Mouse (Mus musculus) forebrain, embryonic 14.5 days (tissue): ENCODE results near the gene Tex52. TPM values are rescaled to one million over a fixed set of nuclear protein-coding genes. Genes with fewer than 3 reads are reported as not detected.
A peak's percentile ranks its signal among the peaks of the same experiment; 100 is the strongest.

Experiments
- ATAC-seq: fragments of 200-750 bp; cut with Nextera tagmentation; 2 replicates; pipeline ENCODE4 v1.8.0; 2017; ENCODE audit warnings: mild to moderate bottlenecking, moderate library complexity
- DNase-seq: peaks from one replicate; pipeline ENCODE4 v3.0.0-alpha.2; 2015; ENCODE audit warnings: low spot score
- H3K27ac ChIP-seq: fragments of 300-500 bp; sonication (generic); 2 replicates; pipeline ENCODE4 v1.5.1; 2014; ENCODE audit warnings: low read depth, mild to moderate bottlenecking, control low read depth, low read length, moderate library complexity
- H3K27me3 ChIP-seq: fragments of 300-500 bp; sonication (generic); replicated peaks from 2 replicates; pipeline ENCODE4 v1.6.1; 2014; ENCODE audit warnings: low read length, control low read depth, mixed read lengths; ENCODE audit not compliant: control insufficient read depth, insufficient read depth
- H3K36me3 ChIP-seq: fragments of 300-500 bp; sonication (generic); 2 replicates; pipeline ENCODE4 v1.6.1; 2014; ENCODE audit warnings: low read length, control low read depth; ENCODE audit not compliant: control insufficient read depth, insufficient read depth
- H3K4me1 ChIP-seq: fragments of 300-500 bp; sonication (generic); 2 replicates; pipeline ENCODE4 v1.6.1; 2014; ENCODE audit warnings: antibody characterized with exemption, low read length, control low read depth; ENCODE audit not compliant: control insufficient read depth, insufficient read depth
- H3K4me2 ChIP-seq: fragments of 300-500 bp; sonication (generic); 2 replicates; pipeline ENCODE4 v1.6.1; 2014; ENCODE audit warnings: mild to moderate bottlenecking, control low read depth, low read length
- H3K4me3 ChIP-seq: fragments of 300-500 bp; sonication (generic); 2 replicates; pipeline ENCODE4 v1.5.1; 2014; ENCODE audit warnings: low read depth, low read length, control low read depth
- H3K9ac ChIP-seq: fragments of 300-500 bp; sonication (generic); 2 replicates; pipeline ENCODE4 v1.6.1; 2014; ENCODE audit warnings: mild to moderate bottlenecking, low read length, control low read depth, moderate library complexity
- H3K9me3 ChIP-seq: fragments of 300-500 bp; sonication (generic); replicated peaks from 2 replicates; pipeline ENCODE4 v1.6.1; 2016; ENCODE audit warnings: low read length, control low read depth, mixed read lengths; ENCODE audit not compliant: control insufficient read depth
- WGBS: fragments of 180-500 bp; shearing (Covaris S2); extraction: QIAGEN DNeasy Blood & Tissue Kit; methylation state at CpG from one replicate; pipeline ENCODE4 v1.1.7; 2014; 5-methylcytosine and 5-hydroxymethylcytosine counted together
- polyA plus RNA-seq: library from polyadenylated mRNA; unstranded; fragments of >200 nt; fragmentation: Nextera tagmentation; extraction: Ambion mirVana; gene quantifications from 2 replicates; pipeline ENCODE4 v1.2.1, GENCODE M21; 2014

Gene Tex52
- polyA plus RNA-seq, 1 experiment from 2014 or later = 0.32 TPM

GRCm38 (mm10) chr6:128418076-128418475 is 42.8 kb downstream of the Tex52 start:
- no peak overlapping the region for H3K27ac ChIP-seq
- WGBS = 100% methylated on average over 1 of the region's 1 CpGs
- H3K4me2 ChIP-seq = no peak overlapping the region
- ATAC-seq (no peak), DNase-seq (no peak)
- peaks cover 9% of the 10 kb centered on the region; the same call in 1 of the 2 replicates for H3K36me3 ChIP-seq
- no peaks in the 10 kb centered on the region for H3K9me3 ChIP-seq
- H3K4me1 ChIP-seq = no peaks in the 10 kb centered on the region
- H3K9ac ChIP-seq = no peak overlapping the region
- no peaks in the 10 kb centered on the region for H3K27me3 ChIP-seq
- H3K4me3 ChIP-seq = no peak overlapping the region

- H3K4me1 ChIP-seq = peaks cover 3% of the 10 kb centered on the region; the same call in 1 of the 2 replicates
- H3K9ac ChIP-seq = no peak overlapping the region
- no peak overlapping the region for H3K4me2 ChIP-seq
- ATAC-seq (no peak), DNase-seq (no peak)
- no peaks in the 10 kb centered on the region for H3K36me3 ChIP-seq
- H3K27ac ChIP-seq = no peak overlapping the region
- H3K9me3 ChIP-seq = no peaks in the 10 kb centered on the region
- WGBS = 94% methylated on average over 2 of the region's 2 CpGs
- H3K4me3 ChIP-seq = no peak overlapping the region
- no peaks in the 10 kb centered on the region for H3K27me3 ChIP-seq
Measured at GRCm38 (mm10) chr6:128421036-128421435, 45.8 kb downstream of the Tex52 start.

GRCm38 (mm10) chr6:128421480-128421879 is 46.2 kb downstream of the Tex52 start:
- no peaks in the 10 kb centered on the region for H3K27me3 ChIP-seq
- H3K9ac ChIP-seq = no peak overlapping the region
- ATAC-seq (no peak), DNase-seq (no peak)
- H3K9me3 ChIP-seq = no peaks in the 10 kb centered on the region
- H3K4me2 ChIP-seq = no peak overlapping the region
- WGBS = 87% methylated on average over 3 of the region's 3 CpGs
- H3K4me3 ChIP-seq = no peak overlapping the region
- no peaks in the 10 kb centered on the region for H3K36me3 ChIP-seq
- H3K4me1 ChIP-seq = peaks cover 3% of the 10 kb centered on the region; the same call in 1 of the 2 replicates
- H3K27ac ChIP-seq = no peak overlapping the region

GRCm38 (mm10) chr6:128423496-128424268 is 48.4 kb downstream of the Tex52 start:
- Histone ChIP-seq H3K9ac (peak overlapping the region; percentile 75), H3K4me2 (peak overlapping the region; percentile 59), H3K4me1 (peaks cover 3% of the 10 kb centered on the region; the same call in 1 of the 2 replicates), H3K4me3 (peak overlapping the region; percentile 55), H3K36me3 (peaks cover 7% of the 10 kb centered on the region), H3K27ac (peak overlapping the region; percentile 97), H3K27me3 (no peaks in the 10 kb centered on the region), H3K9me3 (no peaks in the 10 kb centered on the region)
- peak; percentile 27 for DNase-seq
- ATAC-seq = peak; percentile 45
- WGBS = 45% methylated on average over 15 of the region's 16 CpGs

- H3K9me3 ChIP-seq = no peaks in the 10 kb centered on the region
- peak within 1 kb of the TSS; percentile 97 for H3K27ac ChIP-seq
- peaks cover 3% of the 10 kb centered on the region; the same call in 1 of the 2 replicates for H3K4me1 ChIP-seq
- peak within 1 kb of the TSS; percentile 55 for H3K4me3 ChIP-seq
- ATAC-seq = peak; percentile 96
- no peaks in the 10 kb centered on the region for H3K27me3 ChIP-seq
- WGBS = under 1% methylated on average over 42 of the region's 42 CpGs
- peaks cover 15% of the 10 kb centered on the region for H3K36me3 ChIP-seq
- H3K4me2 ChIP-seq = peak within 1 kb of the TSS; percentile 59
- peak within 1 kb of the TSS; percentile 75 for H3K9ac ChIP-seq
- peak; percentile 99 for DNase-seq
Measured at GRCm38 (mm10) chr6:128424269-128425019, 49.2 kb downstream of the Tex52 start, which contains the start of gene Itfg2. Itfg2 (minus strand) TSS chr6:128424931.

GRCm38 (mm10) chr6:128425046-128425445 is 49.8 kb downstream of the Tex52 start:
- H3K4me1 ChIP-seq = peaks cover 3% of the 10 kb centered on the region; the same call in 1 of the 2 replicates
- no peak; the same call in 1 of the 2 replicates for ATAC-seq
- H3K27me3 ChIP-seq = no peaks in the 10 kb centered on the region
- H3K4me2 ChIP-seq = peak overlapping the region; percentile 59
- H3K27ac ChIP-seq = no peak overlapping the region; the same call in 1 of the 2 replicates
- peaks cover 21% of the 10 kb centered on the region for H3K36me3 ChIP-seq
- H3K9ac ChIP-seq = peak overlapping the region; percentile 75
- peak overlapping the region; percentile 55 for H3K4me3 ChIP-seq
- DNase-seq = no peak
- WGBS = 20% methylated on average over 9 of the region's 9 CpGs
- no peaks in the 10 kb centered on the region for H3K9me3 ChIP-seq

- DNase-seq (no peak), ATAC-seq (no peak)
- Histone ChIP-seq H3K4me2 (no peak overlapping the region), H3K4me3 (no peak overlapping the region), H3K9ac (no peak overlapping the region), H3K4me1 (peaks cover 3% of the 10 kb centered on the region; the same call in 1 of the 2 replicates), H3K27ac (no peak overlapping the region), H3K36me3 (peaks cover 45% of the 10 kb centered on the region), H3K9me3 (no peaks in the 10 kb centered on the region), H3K27me3 (no peaks in the 10 kb centered on the region)
- WGBS = 93% methylated on average over 5 of the region's 5 CpGs
Measured at GRCm38 (mm10) chr6:128427571-128427970, 52.3 kb downstream of the Tex52 start.

GRCm38 (mm10) chr6:128429300-128429699 is 54.0 kb downstream of the Tex52 start:
- Histone ChIP-seq H3K27me3 (no peaks in the 10 kb centered on the region), H3K9me3 (no peaks in the 10 kb centered on the region), H3K27ac (no peak overlapping the region), H3K4me1 (peaks cover 3% of the 10 kb centered on the region; the same call in 1 of the 2 replicates), H3K4me2 (no peak overlapping the region), H3K9ac (no peak overlapping the region), H3K4me3 (no peak overlapping the region), H3K36me3 (peaks cover 62% of the 10 kb centered on the region)
- ATAC-seq = no peak
- 98% methylated on average over 2 of the region's 2 CpGs for WGBS
- no peak for DNase-seq
